Mouse (Mus musculus) heart, adult 9 months (tissue): ENCODE results near the gene Vipr1.

Experiments
- DNase-seq, 2 experiments: peaks; one replicate each; pipeline ENCODE4 v3.0.0; 2022; ENCODE audit warnings: low spot score in 2 of 2

Gene Vipr1

DNA sequence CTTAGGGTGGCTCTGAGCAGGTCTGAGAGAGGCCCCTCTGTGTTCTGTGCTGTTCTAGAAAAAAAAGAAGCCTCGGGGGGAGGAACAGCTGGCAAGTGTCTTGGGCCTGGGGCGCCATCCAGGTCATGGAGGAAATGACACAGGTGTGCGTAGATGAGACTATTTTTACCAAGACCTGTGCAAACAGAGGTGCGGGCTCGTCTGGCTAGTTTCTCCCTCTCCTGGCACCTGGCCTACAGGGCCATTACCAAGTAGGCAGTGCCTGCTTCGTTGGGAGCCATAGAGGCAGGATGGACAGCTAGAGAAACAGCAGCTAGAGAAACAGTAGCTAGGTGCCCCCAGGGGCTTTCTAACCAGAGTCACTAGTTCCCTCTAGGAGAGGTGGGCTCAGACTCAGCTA lies 9.2 kb upstream of the Vipr1 start:
- DNase-seq = no peak

DNA sequence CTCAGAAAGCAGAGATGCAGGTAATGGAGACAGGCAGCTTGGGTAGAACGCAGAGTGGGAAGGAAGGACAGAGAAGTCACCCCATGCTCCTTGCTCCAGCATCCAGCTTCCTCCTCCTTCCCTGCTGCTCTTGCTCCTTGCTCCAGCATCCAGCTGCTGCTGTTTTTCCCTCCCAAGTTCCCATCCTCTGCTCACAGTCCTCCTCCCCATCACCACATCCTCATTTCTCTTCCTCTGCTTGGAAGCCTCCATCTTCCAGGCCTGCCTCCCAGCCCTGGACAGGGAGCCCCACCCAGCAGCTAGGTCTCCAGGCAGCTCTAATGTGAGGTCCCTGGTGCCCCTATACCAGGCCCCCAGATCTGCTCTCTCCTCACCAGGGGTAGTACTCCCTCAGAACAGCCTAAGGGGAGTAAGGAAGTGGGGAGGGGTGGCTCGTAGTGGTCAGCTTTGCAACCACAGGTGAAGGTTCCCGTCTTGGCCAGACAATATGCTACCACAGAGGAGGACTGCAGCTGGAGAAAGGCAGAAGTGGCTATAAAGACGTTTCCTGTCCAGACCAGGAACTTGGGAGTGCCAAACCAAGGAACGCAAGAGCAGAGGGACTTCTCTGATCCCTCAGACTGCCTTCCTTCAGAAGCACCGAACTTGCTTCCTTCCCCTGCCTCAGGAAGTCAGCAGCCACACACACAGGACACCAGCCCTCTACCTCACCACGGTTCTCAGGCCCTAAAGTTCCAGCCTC lies 6.5 kb upstream of the Vipr1 start:
- DNase-seq = peak; percentile 15 to 54

DNA sequence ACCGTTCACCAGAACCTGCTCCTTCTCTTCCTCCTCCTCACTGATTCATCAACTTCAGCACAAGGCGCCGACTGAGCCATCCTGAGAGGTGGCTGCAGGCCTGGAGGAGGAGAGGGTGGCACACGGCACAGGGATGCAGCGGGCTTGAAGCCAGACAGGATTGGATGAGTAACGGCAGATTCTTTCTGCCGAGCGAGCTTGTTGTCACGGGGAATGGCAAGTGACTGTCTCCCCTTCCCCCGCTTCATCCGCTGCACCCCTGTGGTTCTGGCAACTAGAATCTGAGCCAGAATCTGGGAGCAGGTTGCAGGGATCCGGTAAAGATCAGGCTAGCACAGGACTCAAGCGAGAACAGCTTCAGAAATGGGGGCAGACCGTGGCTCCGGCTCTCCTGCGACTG lies 2.7 kb upstream of the Vipr1 start:
- DNase-seq = no peak

- DNase-seq = peak in 1 of 2 experiments; percentile 27
Observed at GRCm38 (mm10) chr9:121641235-121641915, 1.1 kb upstream of the Vipr1 start.

- peak; percentile 70 to 71 for DNase-seq
Observed at GRCm38 (mm10) chr9:121642001-121642400, 515 bp upstream of the Vipr1 start, which contains the start of gene Lyzl4. Lyzl4 (minus strand) TSS chr9:121642096.

DNA sequence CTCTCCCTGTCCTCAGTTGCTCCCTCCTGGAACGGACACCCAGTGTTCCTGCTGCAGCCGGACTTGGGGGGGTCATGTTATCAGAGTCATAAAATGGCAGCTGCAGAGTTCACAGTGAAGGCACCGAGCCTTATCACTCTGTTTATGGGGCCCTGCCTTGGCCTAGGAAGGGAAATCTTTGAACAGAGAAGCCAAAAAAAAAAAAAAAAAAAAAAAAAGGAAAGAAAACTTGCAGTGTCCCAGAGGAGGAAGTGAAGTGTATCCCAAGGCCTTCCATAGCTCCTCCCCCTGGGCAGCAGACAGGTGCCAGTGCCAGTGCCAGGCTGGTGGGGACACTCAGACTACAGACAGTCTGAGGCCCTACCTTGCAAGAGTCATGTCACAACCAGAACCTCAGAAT lies 2.3 kb downstream of the Vipr1 start:
- DNase-seq = no peak

DNA sequence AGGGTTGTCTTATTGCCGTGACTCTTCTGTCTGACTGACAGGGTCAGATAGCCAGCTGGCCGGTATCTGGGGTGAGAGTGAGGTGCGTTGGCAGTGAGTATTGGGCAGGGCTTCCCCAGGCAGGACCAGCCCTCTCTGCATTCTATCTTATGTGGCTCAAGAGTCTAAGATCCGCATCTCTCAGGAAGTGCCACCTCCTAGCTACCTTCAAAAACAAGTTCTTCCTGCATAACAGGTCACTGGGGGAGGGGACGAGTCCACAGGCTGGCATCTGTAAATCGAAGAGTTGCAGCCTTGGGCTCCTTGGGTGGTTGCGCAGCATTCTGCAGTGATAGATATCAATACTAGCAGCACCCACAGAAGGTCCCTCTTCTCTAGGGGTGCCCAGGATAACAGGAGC lies 4.5 kb downstream of the Vipr1 start:
- DNase-seq = no peak

GRCm38 (mm10) chr9:121653668-121654067 lies 11.2 kb downstream of the Vipr1 start:
- no peak for DNase-seq

- no peak for DNase-seq
Observed at GRCm38 (mm10) chr9:121656322-121656721, 13.8 kb downstream of the Vipr1 start.

DNA sequence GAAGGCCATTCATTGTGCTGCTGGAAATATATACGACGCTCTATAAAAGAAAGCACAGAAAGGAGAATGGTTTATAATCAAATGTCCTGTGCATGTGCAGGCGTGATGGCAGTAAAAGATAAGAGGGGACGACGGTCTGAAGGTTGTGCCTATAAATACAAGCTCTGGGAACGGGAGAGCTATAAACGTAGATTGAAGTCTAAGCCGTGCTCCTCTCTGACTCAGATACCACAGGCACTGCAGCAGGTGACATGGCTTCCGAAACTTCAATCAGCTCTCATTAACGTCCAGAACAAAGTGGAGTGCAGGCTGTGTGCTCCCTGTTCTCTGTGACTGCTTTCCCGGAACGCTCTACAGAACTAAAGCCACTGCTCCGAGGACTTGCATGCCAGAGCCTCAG lies 14.6 kb downstream of the Vipr1 start:
- DNase-seq = no peak

DNA sequence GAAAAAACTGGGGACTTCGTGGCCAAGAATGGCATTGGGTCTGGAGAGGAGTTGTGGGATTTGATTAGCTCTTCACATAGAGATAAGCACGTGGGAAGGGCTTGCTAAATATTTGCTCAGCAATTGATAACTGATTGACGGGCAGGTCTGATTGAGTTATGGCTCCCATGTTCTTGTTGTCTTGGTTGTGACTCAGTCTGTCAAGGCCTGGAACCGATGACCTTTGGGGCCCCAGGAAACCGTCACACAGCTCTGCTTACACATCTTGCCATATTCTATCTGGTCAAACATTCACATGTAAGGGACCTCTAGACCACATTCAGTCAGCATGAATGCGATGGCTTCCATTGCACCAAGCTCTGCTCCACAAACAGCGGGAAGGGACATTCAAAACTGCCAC lies 15.7 kb downstream of the Vipr1 start:
- no peak for DNase-seq

DNA sequence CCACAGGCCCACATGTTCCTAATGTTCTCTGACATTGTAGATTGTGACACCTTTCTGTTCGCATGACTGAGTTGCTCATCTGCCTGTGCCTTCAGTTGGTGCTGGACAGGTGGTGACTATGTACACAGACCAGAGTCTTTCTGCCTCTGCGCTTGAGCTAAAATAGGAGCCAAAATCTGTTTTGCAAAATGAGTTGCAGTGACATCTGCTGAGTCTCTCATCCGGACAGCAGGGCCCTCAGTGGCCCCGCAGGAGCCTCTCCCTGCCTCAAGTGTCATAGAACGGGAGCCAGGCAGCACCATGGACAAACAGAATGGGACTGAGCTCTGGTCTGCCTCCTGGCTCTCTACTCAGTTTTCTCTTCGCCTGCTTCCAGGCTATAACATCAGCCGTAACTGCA lies 17.3 kb downstream of the Vipr1 start:
- DNase-seq = no peak

GRCm38 (mm10) chr9:121663467-121663866 lies 21.0 kb downstream of the Vipr1 start:
- no peak for DNase-seq

DNA sequence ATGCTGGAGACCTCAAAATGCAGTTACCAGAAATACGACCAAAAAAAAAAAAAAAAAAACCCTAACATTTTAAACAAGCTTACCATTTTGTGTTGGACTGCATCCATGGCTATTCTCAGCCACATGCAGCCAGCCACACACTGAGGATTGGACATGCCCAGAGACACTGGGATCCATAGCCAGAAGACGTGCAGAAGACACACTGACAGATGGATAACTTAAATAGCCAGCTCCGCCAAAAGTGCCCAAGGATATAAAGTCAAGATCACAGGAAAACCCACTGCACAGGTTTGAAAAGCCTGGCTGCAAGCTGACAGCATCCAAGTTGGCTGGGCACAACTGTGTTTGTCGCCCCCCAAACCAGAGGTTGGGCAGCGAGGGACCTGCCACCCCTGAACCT lies 21.6 kb downstream of the Vipr1 start:
- DNase-seq = no peak

DNA sequence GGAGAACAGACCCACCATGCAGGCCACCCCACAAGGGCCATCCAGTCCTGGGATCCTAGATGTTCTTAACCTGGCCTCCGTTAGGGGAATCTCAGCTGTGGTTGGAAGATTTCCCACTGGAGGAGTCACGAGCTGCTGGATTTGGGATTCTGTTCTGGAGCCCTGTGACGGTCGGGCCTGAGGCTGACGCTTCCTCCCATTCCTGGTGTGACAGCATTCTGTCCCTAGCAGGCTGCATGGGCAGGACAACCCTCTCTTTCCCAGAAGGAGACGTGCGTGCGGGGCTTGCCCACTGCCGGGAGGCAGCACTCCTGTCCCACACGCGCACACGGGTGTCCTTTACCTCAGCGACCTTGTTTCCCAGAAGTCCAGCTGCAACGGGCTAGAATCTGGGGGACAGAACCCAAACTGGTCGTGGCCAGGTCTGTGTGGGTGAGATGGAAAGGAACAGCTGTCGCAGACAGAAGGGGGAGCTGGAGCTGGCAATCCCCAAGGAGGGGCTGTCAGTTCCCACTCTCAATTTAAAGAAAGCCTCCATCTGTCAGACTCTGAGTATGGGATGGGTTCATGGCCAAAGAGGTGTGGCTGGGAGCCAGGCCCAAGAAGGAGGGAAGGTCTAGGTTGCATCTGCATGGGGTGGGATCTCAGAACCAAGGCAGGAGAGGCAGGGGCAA lies 24.6 kb downstream of the Vipr1 start:
- no peak for DNase-seq

- DNase-seq = no peak
Observed at GRCm38 (mm10) chr9:121667822-121668221, 25.3 kb downstream of the Vipr1 start.

DNA sequence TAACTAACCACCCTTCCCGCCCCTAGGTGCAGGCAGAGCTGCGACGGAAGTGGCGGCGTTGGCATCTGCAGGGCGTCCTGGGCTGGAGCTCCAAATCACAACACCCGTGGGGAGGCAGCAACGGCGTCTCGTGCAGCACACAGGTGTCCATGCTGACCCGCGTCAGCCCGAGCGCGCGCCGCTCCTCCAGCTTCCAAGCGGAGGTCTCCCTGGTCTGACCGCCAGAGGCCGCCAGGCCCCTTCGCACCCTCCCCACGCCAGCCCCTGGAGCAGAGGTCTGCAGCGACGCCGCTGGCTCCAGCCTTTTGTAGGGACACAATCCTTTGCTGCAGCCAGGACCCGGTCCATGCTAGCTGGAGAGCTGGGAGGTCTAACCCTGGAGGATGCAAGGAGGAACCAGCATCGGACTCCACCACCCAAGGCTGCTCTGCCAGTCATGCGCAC lies 26.9 kb downstream of the Vipr1 start:
- peak; percentile 30 to 42 for DNase-seq

DNA sequence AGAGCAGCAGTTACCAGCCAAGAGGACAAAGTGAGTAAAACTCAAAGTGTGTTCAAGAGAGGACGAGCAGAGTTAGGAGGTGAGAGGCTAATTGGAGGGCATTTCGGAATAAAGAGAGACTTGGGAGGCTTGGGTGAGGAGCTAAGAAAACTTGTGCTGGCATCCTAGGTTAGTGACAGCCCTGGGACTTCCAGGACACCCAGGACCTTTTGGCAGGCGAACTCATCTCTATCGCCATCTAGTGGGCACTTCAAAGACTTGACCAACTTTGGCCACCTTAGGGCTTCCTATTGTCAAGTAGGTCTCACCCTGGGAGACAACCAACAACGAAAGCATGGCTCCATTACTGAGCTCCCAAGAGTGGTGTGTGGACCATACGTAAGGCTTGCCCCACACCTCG lies 28.8 kb downstream of the Vipr1 start:
- peak; percentile 47 to 55 for DNase-seq

DNA sequence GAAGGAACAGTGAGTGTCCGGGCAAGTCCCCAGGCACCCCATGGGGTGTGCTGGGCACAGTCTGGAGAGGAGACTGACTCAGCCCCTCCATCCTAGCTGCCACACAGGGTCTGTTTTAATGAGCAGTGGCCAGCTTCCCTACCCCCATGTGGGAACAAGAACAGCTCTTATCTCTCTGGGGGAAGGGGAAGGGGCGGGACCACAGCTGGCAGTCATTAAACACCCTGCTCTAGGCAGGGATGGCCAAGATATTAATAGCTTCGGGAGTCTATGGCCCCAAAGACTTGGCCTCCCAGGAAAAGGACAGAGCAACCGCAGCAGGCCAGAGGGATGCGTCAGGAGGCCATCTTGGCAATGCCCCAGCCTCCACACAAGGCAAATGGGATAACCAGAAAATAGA lies 29.8 kb downstream of the Vipr1 start:
- DNase-seq = peak; percentile 68 to 73

DNA sequence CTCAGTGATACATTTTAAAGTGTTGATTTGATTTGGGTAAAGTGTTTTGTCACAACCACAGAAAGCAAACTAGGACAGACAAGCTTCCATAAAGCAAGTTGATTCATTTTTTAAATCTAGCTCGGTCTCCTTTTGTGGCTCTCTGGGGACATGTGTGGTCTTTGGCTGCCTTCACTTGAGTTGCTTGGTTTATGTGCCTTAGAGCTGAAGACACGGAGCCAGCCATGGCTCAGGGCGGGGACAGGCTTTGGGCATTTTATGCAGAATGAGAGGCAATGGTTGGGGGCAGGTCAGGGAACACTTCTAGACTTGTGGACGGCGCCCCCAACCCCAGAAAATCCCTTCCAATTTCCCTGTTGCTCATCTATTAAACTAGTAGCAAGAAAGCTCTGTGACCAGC lies 31.2 kb downstream of the Vipr1 start:
- no peak for DNase-seq

DNA sequence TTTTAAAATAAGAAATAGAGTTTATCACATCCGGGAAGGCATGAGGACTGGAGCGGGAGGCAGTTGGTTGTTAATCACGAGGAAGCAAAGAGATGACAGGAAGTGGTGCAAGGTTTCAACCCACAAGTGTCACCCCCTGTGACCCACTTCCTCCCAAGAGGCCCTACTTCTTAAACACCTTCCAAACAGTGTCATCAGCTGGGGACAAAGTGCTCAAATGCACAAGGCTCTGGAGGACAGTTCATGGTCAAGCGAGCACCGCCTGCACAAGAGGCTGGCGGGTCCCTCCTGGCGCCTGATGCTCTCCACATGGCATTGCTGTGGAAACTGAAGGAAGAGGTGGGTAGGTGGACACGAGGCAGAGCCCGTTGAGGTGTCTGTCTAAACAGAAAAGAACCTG lies 32.5 kb downstream of the Vipr1 start:
- no peak for DNase-seq

GRCm38 (mm10) chr9:121675556-121675955 lies 33.0 kb downstream of the Vipr1 start:
- DNase-seq = no peak

DNA sequence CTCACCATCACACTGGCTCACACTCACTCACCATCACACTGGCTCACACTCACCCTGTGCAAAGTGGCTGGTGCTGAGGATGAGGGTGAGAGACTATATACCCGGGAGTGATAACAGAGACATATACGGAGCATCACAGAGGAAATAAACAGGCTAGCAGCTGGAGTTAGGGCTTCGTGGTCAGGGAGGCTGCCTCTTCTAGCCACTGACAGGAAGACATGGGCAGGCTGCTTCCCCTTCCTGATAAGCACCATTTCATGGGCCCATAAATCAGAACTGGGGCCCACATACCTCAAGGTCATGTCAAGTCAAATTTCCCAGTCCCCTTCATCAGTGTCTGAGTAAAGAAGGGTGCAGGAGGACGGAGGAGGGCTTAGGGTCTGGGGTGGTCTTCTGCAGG lies 34.6 kb downstream of the Vipr1 start:
- no peak for DNase-seq
